Mouse (Mus musculus) cerebellum, adult 9-11 months (tissue): ENCODE data around the gene Scamp5.

ENCODE experiments used
- DNase-seq: peaks from one replicate; pipeline ENCODE4 v3.0.0; 2022

Scamp5 gene

DNA sequence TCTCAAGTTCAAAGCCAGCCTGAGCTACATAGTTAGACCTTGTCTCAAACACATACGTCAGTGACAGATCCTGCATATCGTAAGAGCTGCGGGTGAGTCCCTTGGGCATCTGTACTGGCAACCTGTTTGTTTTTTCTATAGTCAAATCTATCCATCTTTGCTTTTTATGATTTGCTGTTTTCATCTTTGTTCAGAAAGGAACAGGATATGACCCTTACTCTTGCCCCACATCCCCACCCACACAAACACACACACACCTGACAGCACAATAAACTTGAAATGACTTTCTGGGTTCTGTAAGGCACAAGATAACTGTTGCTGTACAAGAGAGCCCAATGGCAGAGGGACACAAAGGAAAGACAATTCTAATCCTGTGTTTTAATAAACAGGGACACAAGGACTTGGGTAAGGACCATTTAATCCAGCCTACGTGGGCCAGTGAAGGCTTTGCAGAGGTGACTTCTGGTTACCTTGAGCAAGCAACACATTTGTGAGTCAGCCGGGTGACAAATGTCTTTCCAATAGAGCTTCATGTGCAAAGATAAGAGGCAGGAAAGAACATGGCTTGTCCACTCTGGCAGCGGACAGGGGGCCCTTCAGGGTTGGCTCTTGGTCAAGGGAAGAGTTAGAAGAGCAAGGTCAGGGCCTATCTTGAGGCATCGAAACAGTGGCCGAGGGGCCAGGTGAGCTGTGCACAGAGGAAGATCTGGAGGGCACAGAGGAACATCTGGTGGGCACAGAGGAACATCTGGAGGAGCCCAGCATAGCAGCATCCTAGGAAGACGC is 60.5 kb downstream of the Scamp5 start:
- no peak for DNase-seq

DNA sequence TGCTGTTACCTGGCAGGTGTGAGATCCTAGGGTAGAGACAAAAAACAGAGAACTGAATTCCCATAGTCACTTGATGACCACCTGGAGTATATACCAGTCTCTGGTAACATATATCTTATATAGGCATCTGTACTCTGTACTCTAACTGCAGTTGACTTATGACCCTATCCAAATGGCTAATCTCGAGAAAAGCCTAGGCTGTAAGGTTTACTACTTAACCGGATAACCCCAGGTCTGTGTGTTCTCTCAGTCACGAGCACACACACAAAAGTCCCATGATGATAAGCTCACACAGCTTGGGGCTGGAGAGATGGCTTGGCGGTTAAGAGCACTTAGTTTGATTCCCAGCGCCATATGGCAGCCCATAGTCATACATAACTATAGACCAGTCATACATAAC is 61.5 kb downstream of the Scamp5 start:
- DNase-seq, result no peak

DNA sequence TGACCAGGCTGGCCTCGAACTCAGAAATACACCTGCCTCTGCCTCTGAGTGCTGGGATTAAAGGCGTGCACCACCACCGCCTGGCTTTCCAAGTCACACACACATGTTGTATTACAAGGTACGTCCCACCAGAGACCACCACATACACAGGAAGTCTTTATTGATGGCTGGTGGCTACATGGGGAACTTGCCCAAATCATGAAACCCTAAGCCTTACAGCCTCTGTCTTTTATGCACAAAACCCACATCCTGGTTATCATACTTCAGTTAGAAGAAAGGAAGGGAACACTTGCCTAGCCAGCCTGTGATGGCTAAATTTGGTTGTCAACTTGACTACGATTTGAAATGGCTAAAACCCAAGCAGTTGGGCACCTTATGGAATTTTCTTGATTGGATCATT is 63.8 kb downstream of the Scamp5 start:
- no peak for DNase-seq

DNA sequence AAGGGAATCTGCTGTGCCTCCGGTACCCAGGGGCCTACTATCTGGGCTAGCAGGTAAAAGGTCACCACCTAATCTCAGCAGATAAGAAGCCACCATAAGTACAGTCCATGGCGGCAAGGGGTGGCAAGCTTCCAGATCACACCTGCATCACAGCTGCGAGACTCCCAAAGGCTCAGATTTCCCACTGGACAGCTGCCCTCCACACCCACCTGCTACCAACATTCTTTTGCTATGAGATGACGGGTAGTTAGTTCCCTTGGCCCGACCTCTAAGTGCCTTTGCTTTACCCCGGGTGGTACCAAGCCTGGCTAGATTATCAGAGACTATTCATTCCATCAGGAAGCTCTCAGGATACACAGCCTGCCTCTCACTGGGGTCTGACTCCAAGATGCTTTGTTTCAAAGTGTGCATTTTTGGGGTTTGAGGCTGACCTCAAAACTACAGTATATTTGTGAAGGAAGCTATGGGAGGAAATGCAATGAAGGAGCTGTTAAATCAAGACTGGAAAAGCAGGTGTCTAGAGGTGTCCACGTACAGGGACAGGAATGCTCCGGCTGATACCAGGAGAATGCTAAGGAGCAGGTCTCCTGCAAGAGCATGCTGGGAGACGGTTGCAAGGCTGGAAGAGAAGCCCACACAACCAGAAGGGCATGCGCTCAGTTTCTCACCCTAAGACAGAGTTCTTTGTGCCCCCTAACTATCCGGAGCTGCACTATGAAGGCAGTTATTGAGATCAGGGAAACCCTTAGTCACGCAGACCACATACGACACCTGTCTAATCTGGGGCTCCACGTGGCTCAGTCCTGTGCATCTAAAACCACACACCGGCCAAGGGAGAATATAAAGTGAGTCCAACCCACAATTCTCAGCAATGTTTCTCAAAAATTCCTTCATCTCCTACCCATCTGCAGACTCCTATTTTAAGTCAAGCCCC is 65.3 kb downstream of the Scamp5 start:
- DNase-seq, result no peak

DNA sequence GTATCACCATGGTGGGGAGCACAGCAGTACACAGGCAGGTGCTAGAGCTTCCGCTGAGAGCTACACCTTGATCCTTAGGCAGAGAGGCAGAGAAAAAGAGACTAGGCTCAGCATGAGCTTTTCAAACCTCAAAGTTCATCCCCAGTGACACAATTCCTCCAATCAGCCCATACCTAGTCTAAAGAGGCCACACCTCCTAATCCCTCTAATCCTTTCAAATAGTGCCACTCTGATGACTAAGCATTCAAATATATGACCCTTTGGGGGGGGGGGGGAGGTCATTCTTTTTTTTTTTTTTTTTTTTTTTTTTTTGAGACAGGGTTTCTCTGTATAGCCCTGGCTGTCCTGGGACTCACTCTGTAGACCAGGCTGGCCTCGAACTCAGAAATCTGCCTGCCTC is 69.1 kb downstream of the Scamp5 start:
- DNase-seq, result no peak

DNA sequence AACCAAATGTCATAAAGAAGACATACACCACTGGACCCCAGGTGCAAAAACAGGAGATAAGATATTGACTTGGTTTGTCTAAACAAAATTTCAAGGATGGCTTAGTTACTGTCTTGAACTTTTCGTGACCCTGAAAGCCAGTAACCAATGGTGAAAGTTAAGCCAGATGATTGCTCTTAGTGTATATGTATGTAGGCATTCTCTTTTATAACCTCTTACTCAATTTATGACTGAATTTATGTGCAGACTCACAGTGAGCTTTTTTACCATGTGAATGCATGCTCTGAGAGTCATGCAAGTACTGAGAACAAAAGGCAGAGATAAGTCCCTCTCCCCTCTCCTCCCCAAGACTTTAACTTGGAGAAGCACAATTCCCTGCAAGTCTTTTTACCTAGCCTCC is 75.0 kb downstream of the Scamp5 start:
- DNase-seq, result no peak
